10 mouse cellular contexts compared by ENCODE assay signal in the genomic region with DNA sequence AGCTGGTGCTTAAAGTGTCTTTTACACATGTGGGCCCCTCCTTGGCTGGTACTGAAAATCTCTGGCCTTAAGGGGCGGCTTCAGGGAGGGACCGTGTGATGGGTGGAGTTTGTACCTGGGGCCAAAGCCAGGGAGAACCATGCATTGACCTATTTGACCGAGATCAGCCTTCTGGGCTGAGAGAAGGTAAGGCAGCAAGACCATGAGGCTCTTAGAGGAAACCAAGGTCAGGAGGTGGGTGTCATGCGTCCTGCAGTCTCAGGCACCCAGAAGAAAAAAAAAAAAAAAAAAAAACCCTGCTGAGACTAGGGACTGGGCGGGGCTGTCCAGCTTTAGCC. TPM values are rescaled to one million over a fixed set of nuclear protein-coding genes. Genes with fewer than 3 reads are reported as not detected.
A peak's percentile ranks its signal among the peaks of the same experiment; 100 is the strongest.
DNase-seq lines count a peak whose midpoint lies in the region; ATAC-seq and TF ChIP-seq lines count a peak whose summit lies in the region.
"Had no signal": no experiment of that assay in that cellular context is flagged by ENCODE, and none has a peak within 500 bp of the region (broad histone marks: within the 10 kb centered on the region; RNA-seq: fewer than 3 reads in every experiment).

No protein-coding gene starts in this region.

- no peaks in the 10 kb centered on the region for H3K9me3 ChIP-seq in intestine, embryonic 16.5 days (ENCODE audit: control insufficient read depth, low read length)
- no peaks in the 10 kb centered on the region for H3K9me3 ChIP-seq in intestine, postnatal 0 days (ENCODE audit: control insufficient read depth)
- H3K9me3 ChIP-seq in embryonic facial prominence, embryonic 12.5 days, result no peaks in the 10 kb centered on the region
- no peaks in the 10 kb centered on the region for H3K9me3 ChIP-seq in hindbrain, embryonic 13.5 days
- no peaks in the 10 kb centered on the region for H3K9me3 ChIP-seq in neural tube, embryonic 14.5 days (ENCODE audit: control insufficient read depth, low read length)

- peak overlapping the region; percentile 21; the same call in 1 of the 2 replicates for H3K4me3 ChIP-seq in intestine, embryonic 16.5 days (ENCODE audit: low read length)
- H3K4me3 ChIP-seq in intestine, postnatal 0 days (ENCODE audit: low read depth, low read length), result no peak overlapping the region
- H3K4me3 ChIP-seq in embryonic facial prominence, embryonic 12.5 days, result peak overlapping the region; percentile 33
- H3K4me3 ChIP-seq in hindbrain, embryonic 13.5 days, result peak overlapping the region; percentile 71
- H3K4me3 ChIP-seq in neural tube, embryonic 14.5 days (ENCODE audit: low read depth, low read length), result peak overlapping the region; percentile 79

- H3K27me3 ChIP-seq in intestine, embryonic 16.5 days (replicated peaks; ENCODE audit: control insufficient read depth, insufficient read depth, low read length), result peaks cover 31% of the 10 kb centered on the region
- peaks cover 29% of the 10 kb centered on the region for H3K27me3 ChIP-seq in intestine, postnatal 0 days (replicated peaks; ENCODE audit: control insufficient read depth, insufficient read depth, low read length)
- peaks cover 55% of the 10 kb centered on the region for H3K27me3 ChIP-seq in embryonic facial prominence, embryonic 12.5 days
- peaks cover 15% of the 10 kb centered on the region; the same call in 1 of the 2 replicates for H3K27me3 ChIP-seq in hindbrain, embryonic 13.5 days
- peaks cover 3% of the 10 kb centered on the region; the same call in 1 of the 2 replicates for H3K27me3 ChIP-seq in neural tube, embryonic 14.5 days (ENCODE audit: control insufficient read depth, insufficient read depth, low read length)

- WGBS in intestine, embryonic 16.5 days, result 6% methylated on average over 5 of the region's 5 CpGs
- WGBS in intestine, postnatal 0 days, result 14% methylated on average over 5 of the region's 5 CpGs
- 11% methylated on average over 5 of the region's 5 CpGs for WGBS in embryonic facial prominence, embryonic 12.5 days
- 8% methylated on average over 5 of the region's 5 CpGs for WGBS in hindbrain, embryonic 13.5 days
- WGBS in neural tube, embryonic 14.5 days, result 12% methylated on average over 5 of the region's 5 CpGs

- H3K27ac ChIP-seq in intestine, embryonic 16.5 days (ENCODE audit: low read length), result no peak overlapping the region
- H3K27ac ChIP-seq in intestine, postnatal 0 days (ENCODE audit: low read depth, low read length), result no peak overlapping the region
- H3K27ac ChIP-seq in embryonic facial prominence, embryonic 12.5 days, result no peak overlapping the region
- H3K27ac ChIP-seq in hindbrain, embryonic 13.5 days, result peak overlapping the region; percentile 96
- no peak overlapping the region for H3K27ac ChIP-seq in neural tube, embryonic 14.5 days (ENCODE audit: low read depth, low read length)
- H3K27ac ChIP-seq: liver, embryonic 14.5 days had no signal

- DNase-seq in embryo, embryonic 9.5 days (ENCODE audit: extremely low spot score), result no peak
- DNase-seq in gastrocnemius, postnatal 4 days (ENCODE audit: low spot score in 2 of 2), result no peak
- DNase-seq in right cerebral cortex, postnatal 36 days (ENCODE audit: low spot score in 2 of 2), result no peak
- DNase-seq: heart, adult 18-20 months had no signal

- ATAC-seq in intestine, embryonic 16.5 days, result no peak
- no peak for ATAC-seq in intestine, postnatal 0 days
- 0 out of 2 replicates have a peak, but pooled peaks have one; percentile 37 for ATAC-seq in embryonic facial prominence, embryonic 12.5 days (ENCODE audit: insufficient number of reproducible peaks, insufficient read depth, low FRiP score, low TSS enrichment)
- no peak for ATAC-seq in hindbrain, embryonic 13.5 days (ENCODE audit: low FRiP score)
- no peak for ATAC-seq in neural tube, embryonic 14.5 days (ENCODE audit: low read depth)

- H3K4me1 ChIP-seq in intestine, embryonic 16.5 days (ENCODE audit: control insufficient read depth, insufficient read depth, low read length), result 0 out of 2 replicates have a peak, but pooled peaks cover 5% of the 10 kb centered on the region
- H3K4me1 ChIP-seq in intestine, postnatal 0 days (replicated peaks; ENCODE audit: control insufficient read depth, insufficient read depth, low read length), result no peaks in the 10 kb centered on the region
- H3K4me1 ChIP-seq in embryonic facial prominence, embryonic 12.5 days, result peaks cover 8% of the 10 kb centered on the region
- peaks cover 37% of the 10 kb centered on the region for H3K4me1 ChIP-seq in hindbrain, embryonic 13.5 days (replicated peaks)
- peaks cover 8% of the 10 kb centered on the region for H3K4me1 ChIP-seq in neural tube, embryonic 14.5 days (ENCODE audit: control insufficient read depth, insufficient read depth, low read length)

- no peaks in the 10 kb centered on the region for H3K36me3 ChIP-seq in intestine, embryonic 16.5 days (ENCODE audit: control insufficient read depth, insufficient read depth, low read length)
- H3K36me3 ChIP-seq in intestine, postnatal 0 days (ENCODE audit: control insufficient read depth, insufficient read depth), result no peaks in the 10 kb centered on the region
- no peaks in the 10 kb centered on the region for H3K36me3 ChIP-seq in embryonic facial prominence, embryonic 12.5 days
- peaks cover 13% of the 10 kb centered on the region for H3K36me3 ChIP-seq in hindbrain, embryonic 13.5 days
- peaks cover 11% of the 10 kb centered on the region; the same call in 1 of the 2 replicates for H3K36me3 ChIP-seq in neural tube, embryonic 14.5 days (ENCODE audit: control insufficient read depth, insufficient read depth, low read length)

- no peak overlapping the region for H3K4me2 ChIP-seq in intestine, embryonic 16.5 days (ENCODE audit: low read depth, low read length)
- H3K4me2 ChIP-seq in intestine, postnatal 0 days (replicated peaks; ENCODE audit: low read depth), result no peak overlapping the region
- H3K4me2 ChIP-seq in embryonic facial prominence, embryonic 12.5 days (replicated peaks), result peak overlapping the region; percentile 44
- H3K4me2 ChIP-seq in hindbrain, embryonic 13.5 days, result peak overlapping the region; percentile 87
- H3K4me2 ChIP-seq in neural tube, embryonic 14.5 days (ENCODE audit: low read depth, low read length), result peak overlapping the region; percentile 60

- no peak overlapping the region for H3K9ac ChIP-seq in intestine, embryonic 16.5 days (ENCODE audit: low read depth, low read length)
- no peak overlapping the region for H3K9ac ChIP-seq in intestine, postnatal 0 days (ENCODE audit: low read depth, low read length)
- H3K9ac ChIP-seq in embryonic facial prominence, embryonic 12.5 days, result no peak overlapping the region
- peak overlapping the region; percentile 93 for H3K9ac ChIP-seq in hindbrain, embryonic 13.5 days
- H3K9ac ChIP-seq in neural tube, embryonic 14.5 days (replicated peaks; ENCODE audit: low read depth, low read length), result peak overlapping the region; percentile 98
- H3K9ac ChIP-seq: liver, embryonic 14.5 days had no signal

- no peak for TF ChIP-seq CTCF in intestine, postnatal 0 days (IDR thresholded peaks at IDR 0.05; ENCODE audit: low read depth)

RNA-seq across cellular contexts. Expression of gene Stmn3, which starts 1.3 kb away (rescaled TPM):
- 36.3 and 40.2 TPM in 2 replicates for polyA plus RNA-seq in intestine, embryonic 16.5 days (2015; fragmentation: Nextera tagmentation; extraction: Ambion mirVana)
- 28.9 and 32.3 TPM in 2 replicates for polyA plus RNA-seq in intestine, postnatal 0 days (2015; fragmentation: Nextera tagmentation; extraction: Ambion mirVana)
- polyA plus RNA-seq in embryonic facial prominence, embryonic 12.5 days (2016; fragmentation: Nextera tagmentation; extraction: Ambion mirVana), result 57.3 and 91.3 TPM in 2 replicates
- 1,135 and 1,161 TPM in 2 replicates for polyA plus RNA-seq in hindbrain, embryonic 13.5 days (2015; fragmentation: Nextera tagmentation; extraction: Ambion mirVana)
- 1,346 and 1,661 TPM in 2 replicates for polyA plus RNA-seq in neural tube, embryonic 14.5 days (2014; fragmentation: Nextera tagmentation; extraction: Ambion mirVana)
- under 1 TPM; 0.32 to 0.47 TPM for total RNA-seq in gastrocnemius, postnatal 4 days (2021)

RNA-seq across cellular contexts. Expression of gene Rtel1, which starts 6.6 kb away (rescaled TPM):
- 31.0 and 32.0 TPM in 2 replicates for polyA plus RNA-seq in intestine, embryonic 16.5 days (2015; fragmentation: Nextera tagmentation; extraction: Ambion mirVana)
- polyA plus RNA-seq in intestine, postnatal 0 days (2015; fragmentation: Nextera tagmentation; extraction: Ambion mirVana), result 10.0 and 10.5 TPM in 2 replicates
- polyA plus RNA-seq in embryonic facial prominence, embryonic 12.5 days (2016; fragmentation: Nextera tagmentation; extraction: Ambion mirVana), result 54.0 and 62.4 TPM in 2 replicates
- polyA plus RNA-seq in hindbrain, embryonic 13.5 days (2015; fragmentation: Nextera tagmentation; extraction: Ambion mirVana), result 34.6 and 35.1 TPM in 2 replicates
- 37.4 and 43.9 TPM in 2 replicates for polyA plus RNA-seq in neural tube, embryonic 14.5 days (2014; fragmentation: Nextera tagmentation; extraction: Ambion mirVana)
- 10 to 100 TPM; 37.0 to 40.9 TPM for total RNA-seq in gastrocnemius, postnatal 4 days (2021)

RNA-seq across cellular contexts. Expression of gene Gmeb2, which starts 25.1 kb away (rescaled TPM):
- 11.7 and 12.9 TPM in 2 replicates for polyA plus RNA-seq in intestine, embryonic 16.5 days (2015; fragmentation: Nextera tagmentation; extraction: Ambion mirVana)
- polyA plus RNA-seq in intestine, postnatal 0 days (2015; fragmentation: Nextera tagmentation; extraction: Ambion mirVana), result 5.4 and 5.8 TPM in 2 replicates
- polyA plus RNA-seq in embryonic facial prominence, embryonic 12.5 days (2016; fragmentation: Nextera tagmentation; extraction: Ambion mirVana), result 19.7 and 20.3 TPM in 2 replicates
- 17.2 and 17.8 TPM in 2 replicates for polyA plus RNA-seq in hindbrain, embryonic 13.5 days (2015; fragmentation: Nextera tagmentation; extraction: Ambion mirVana)
- polyA plus RNA-seq in neural tube, embryonic 14.5 days (2014; fragmentation: Nextera tagmentation; extraction: Ambion mirVana), result 19.3 and 19.9 TPM in 2 replicates
- 10 to 100 TPM; 12.1 to 14.5 TPM for total RNA-seq in gastrocnemius, postnatal 4 days (2021)

RNA-seq across cellular contexts. Expression of gene Zgpat, which starts 51.8 kb away (rescaled TPM):
- 36.9 and 38.5 TPM in 2 replicates for polyA plus RNA-seq in intestine, embryonic 16.5 days (2015; fragmentation: Nextera tagmentation; extraction: Ambion mirVana)
- polyA plus RNA-seq in intestine, postnatal 0 days (2015; fragmentation: Nextera tagmentation; extraction: Ambion mirVana), result 23.8 and 25.7 TPM in 2 replicates
- 61.6 and 69.7 TPM in 2 replicates for polyA plus RNA-seq in embryonic facial prominence, embryonic 12.5 days (2016; fragmentation: Nextera tagmentation; extraction: Ambion mirVana)
- 69.2 and 69.8 TPM in 2 replicates for polyA plus RNA-seq in hindbrain, embryonic 13.5 days (2015; fragmentation: Nextera tagmentation; extraction: Ambion mirVana)
- polyA plus RNA-seq in neural tube, embryonic 14.5 days (2014; fragmentation: Nextera tagmentation; extraction: Ambion mirVana), result 59.3 and 67.7 TPM in 2 replicates
- total RNA-seq in gastrocnemius, postnatal 4 days (2021), result 10 to 100 TPM; 23.3 to 26.2 TPM

RNA-seq across cellular contexts. Expression of gene Arfrp1, which starts 52.2 kb away (rescaled TPM):
- 52.5 and 54.0 TPM in 2 replicates for polyA plus RNA-seq in intestine, embryonic 16.5 days (2015; fragmentation: Nextera tagmentation; extraction: Ambion mirVana)
- polyA plus RNA-seq in intestine, postnatal 0 days (2015; fragmentation: Nextera tagmentation; extraction: Ambion mirVana), result 32.1 TPM in 2 replicates
- 73.3 and 77.5 TPM in 2 replicates for polyA plus RNA-seq in embryonic facial prominence, embryonic 12.5 days (2016; fragmentation: Nextera tagmentation; extraction: Ambion mirVana)
- 87.8 and 88.4 TPM in 2 replicates for polyA plus RNA-seq in hindbrain, embryonic 13.5 days (2015; fragmentation: Nextera tagmentation; extraction: Ambion mirVana)
- 57.8 and 66.0 TPM in 2 replicates for polyA plus RNA-seq in neural tube, embryonic 14.5 days (2014; fragmentation: Nextera tagmentation; extraction: Ambion mirVana)
- 10 to 100 TPM; 31.6 to 32.4 TPM for total RNA-seq in gastrocnemius, postnatal 4 days (2021)

Comparison
In these comparisons a context has a peak if more than half of its experiments do, and no peak if none do; other contexts are left out.
1. H3K4me2 ChIP-seq: peak in embryonic facial prominence, embryonic 12.5 days (single experiment), hindbrain, embryonic 13.5 days (single experiment) and neural tube, embryonic 14.5 days (single experiment); none in intestine, embryonic 16.5 days (single experiment) and intestine, postnatal 0 days (single experiment).
2. H3K9ac ChIP-seq: peak in hindbrain, embryonic 13.5 days (single experiment) and neural tube, embryonic 14.5 days (single experiment); none in intestine, embryonic 16.5 days (single experiment), intestine, postnatal 0 days (single experiment) and embryonic facial prominence, embryonic 12.5 days (single experiment).
3. RNA of gene Stmn3, which starts 1.3 kb away (polyA plus RNA-seq): 1,346 to 1,661 TPM in neural tube, embryonic 14.5 days and 1,135 to 1,161 TPM in hindbrain, embryonic 13.5 days; 57.3 to 91.3 TPM in embryonic facial prominence, embryonic 12.5 days, 36.3 to 40.2 TPM in intestine, embryonic 16.5 days and 28.9 to 32.3 TPM in intestine, postnatal 0 days; every median in the first group is over 10 times any median in the second.